In genomic region chr5:30113881-30114760, GRCm38 (mm10) we compare ENCODE assay signal across 8 mouse cellular contexts. TPM values are rescaled to one million over a fixed set of nuclear protein-coding genes. Genes with fewer than 3 reads are reported as not detected.
DNase-seq lines count a peak whose midpoint lies in the region; ATAC-seq and TF ChIP-seq lines count a peak whose summit lies in the region.

No protein-coding gene starts in this region.

- H3K4me1 ChIP-seq in forebrain, embryonic 12.5 days, result peaks cover 43% of the 10 kb centered on the region
- peaks cover 14% of the 10 kb centered on the region; the same call in 1 of the 2 replicates for H3K4me1 ChIP-seq in heart, postnatal 0 days (ENCODE audit: control insufficient read depth, insufficient read depth)
- H3K4me1 ChIP-seq in lung, embryonic 15.5 days, result peaks cover 31% of the 10 kb centered on the region

- no peaks in the 10 kb centered on the region for H3K9me3 ChIP-seq in forebrain, embryonic 12.5 days
- no peaks in the 10 kb centered on the region for H3K9me3 ChIP-seq in heart, postnatal 0 days (replicated peaks; ENCODE audit: control insufficient read depth, low read length)
- no peaks in the 10 kb centered on the region for H3K9me3 ChIP-seq in lung, embryonic 15.5 days

- peaks cover 8% of the 10 kb centered on the region for H3K27me3 ChIP-seq in C2C12 (ENCODE audit: control insufficient read depth, insufficient read depth, insufficient read length)
- peaks cover 41% of the 10 kb centered on the region for H3K27me3 ChIP-seq in forebrain, embryonic 12.5 days
- peaks cover 53% of the 10 kb centered on the region for H3K27me3 ChIP-seq in heart, postnatal 0 days (ENCODE audit: control insufficient read depth, insufficient read depth, low read length)
- peaks cover 71% of the 10 kb centered on the region for H3K27me3 ChIP-seq in lung, embryonic 15.5 days

- peak; percentile 65 for TF ChIP-seq CTCF in C2C12 (IDR thresholded peaks at IDR 0.05; ENCODE audit: control insufficient read depth, insufficient read depth, insufficient read length)
- peak; percentile 58 for TF ChIP-seq CTCF in heart, postnatal 0 days (IDR thresholded peaks at IDR 0.05; ENCODE audit: low read depth)

- no peaks in the 10 kb centered on the region for H3K79me3 ChIP-seq in C2C12 (ENCODE audit: low read depth)

- H3ac ChIP-seq in C2C12 (ENCODE audit: control insufficient read depth, insufficient read length, low read depth), result no peak overlapping the region

- peaks cover 4% of the 10 kb centered on the region for H3K36me3 ChIP-seq in C2C12 (ENCODE audit: control insufficient read depth, insufficient read depth)
- peaks cover 55% of the 10 kb centered on the region for H3K36me3 ChIP-seq in forebrain, embryonic 12.5 days (replicated peaks)
- peaks cover 24% of the 10 kb centered on the region for H3K36me3 ChIP-seq in heart, postnatal 0 days (replicated peaks; ENCODE audit: control insufficient read depth, insufficient read depth, low read length)
- peaks cover 9% of the 10 kb centered on the region; the same call in 1 of the 2 replicates for H3K36me3 ChIP-seq in lung, embryonic 15.5 days

- DNase-seq in adrenal gland, postnatal 4 days (ENCODE audit: low spot score in 2 of 2), result peak; percentile 41 to 54
- peak; percentile 65 for DNase-seq in heart, postnatal 0 days (ENCODE audit: low spot score)
- DNase-seq in kidney, postnatal 4 days, result peak; percentile 89 to 92
- DNase-seq in ovary, postnatal 14 days (ENCODE audit: low spot score), result peak; percentile 61
- DNase-seq in thymus, postnatal 25 days, result peak; percentile 86

- H3K27ac ChIP-seq in forebrain, embryonic 12.5 days, result no peak overlapping the region
- H3K27ac ChIP-seq in heart, postnatal 0 days (ENCODE audit: low read depth), result no peak overlapping the region
- no peak overlapping the region for H3K27ac ChIP-seq in lung, embryonic 15.5 days

- peak overlapping the region; percentile 74 for H3K4me2 ChIP-seq in forebrain, embryonic 12.5 days
- H3K4me2 ChIP-seq in heart, postnatal 0 days (ENCODE audit: low read depth, low read length), result peak overlapping the region; percentile 83
- H3K4me2 ChIP-seq in lung, embryonic 15.5 days, result peak overlapping the region; percentile 98

- WGBS in forebrain, embryonic 12.5 days, result 1% methylated on average over 103 of the region's 103 CpGs
- WGBS in heart, postnatal 0 days, result under 1% methylated on average over 87 of the region's 103 CpGs
- WGBS in lung, embryonic 15.5 days, result under 1% methylated on average over 93 of the region's 103 CpGs

- H3K4me3 ChIP-seq in C2C12 (ENCODE audit: insufficient read depth, poor library complexity, severe bottlenecking), result no peak overlapping the region
- H3K4me3 ChIP-seq in forebrain, embryonic 12.5 days (replicated peaks), result peak overlapping the region; percentile 46
- peak overlapping the region; percentile 50 for H3K4me3 ChIP-seq in heart, postnatal 0 days (ENCODE audit: low read depth, low read length)
- H3K4me3 ChIP-seq in lung, embryonic 15.5 days, result peak overlapping the region; percentile 60

- H3K9ac ChIP-seq in forebrain, embryonic 12.5 days, result peak overlapping the region; percentile 57
- H3K9ac ChIP-seq in heart, postnatal 0 days (replicated peaks; ENCODE audit: low read depth, low read length), result peak overlapping the region; percentile 42; the same call in 1 of the 2 replicates
- H3K9ac ChIP-seq in lung, embryonic 15.5 days, result peak overlapping the region; percentile 47

- TF ChIP-seq EP300 in heart, postnatal 0 days (IDR thresholded peaks at IDR 0.05; ENCODE audit: low read depth), result no peak

- ATAC-seq in forebrain, embryonic 12.5 days (ENCODE audit: low FRiP score), result peak; percentile 80
- peak; percentile 83 for ATAC-seq in heart, postnatal 0 days (ENCODE audit: insufficient read depth, low read depth)
- ATAC-seq in lung, embryonic 15.5 days (ENCODE audit: borderline replicate concordance, extremely low read depth, low FRiP score, low TSS enrichment), result peak; percentile 84

- H3K79me2 ChIP-seq in C2C12 (ENCODE audit: control insufficient read depth, insufficient read depth), result no peaks in the 10 kb centered on the region

TF ChIP-seq in C2C12, 6 proteins besides CTCF, POLR2A, EP300 and RAD21:
- TF ChIP-seq MAX (IDR thresholded peaks at IDR 0.05) (no peak), MYOG (IDR thresholded peaks at IDR 0.05; ENCODE audit: control insufficient read depth, extremely low read depth, insufficient read length) (no peak), FOSL1 (IDR thresholded peaks at IDR 0.05; ENCODE audit: insufficient read depth, low read length, poor library complexity, severe bottlenecking) (no peak), MYOD1 (IDR thresholded peaks at IDR 0.05; ENCODE audit: control insufficient read depth, insufficient read length, low read depth) (no peak), USF1 (IDR thresholded peaks at IDR 0.05; ENCODE audit: low read depth) (no peak), CEBPB (IDR thresholded peaks at IDR 0.05; ENCODE audit: low read depth) (no peak)

RNA-seq across cellular contexts. Expression of gene 3110082J24Rik, which starts 8.2 kb away (rescaled TPM):
- polyA plus RNA-seq in C2C12 (2012; fragmentation: generic; extraction: Trizol), result 0.14 TPM
- not detected for total RNA-seq in adrenal gland, postnatal 4 days (2021)
- 8.0 and 8.3 TPM in 2 replicates for polyA plus RNA-seq in forebrain, embryonic 12.5 days (2016; fragmentation: Nextera tagmentation; extraction: Ambion mirVana)
- total RNA-seq in heart, postnatal 0 days (2014; rRNA removed; ENCODE audit: low replicate concordance), result not detected in 2 replicates
- not detected in 2 replicates for polyA plus RNA-seq in heart, postnatal 0 days (2015; fragmentation: Nextera tagmentation; extraction: Ambion mirVana)
- polyA plus RNA-seq in lung, embryonic 15.5 days (2015; fragmentation: Nextera tagmentation; extraction: Ambion mirVana), result not detected in 2 replicates

RNA-seq across cellular contexts. Expression of gene Garem2, which starts 9.2 kb away (rescaled TPM):
- 0.33 TPM for polyA plus RNA-seq in C2C12 (2012; fragmentation: generic; extraction: Trizol)
- total RNA-seq in adrenal gland, postnatal 4 days (2021), result under 1 TPM; 0.08 to 0.23 TPM
- 22.5 and 24.7 TPM in 2 replicates for polyA plus RNA-seq in forebrain, embryonic 12.5 days (2016; fragmentation: Nextera tagmentation; extraction: Ambion mirVana)
- total RNA-seq in heart, postnatal 0 days (2014; rRNA removed; ENCODE audit: low replicate concordance), result 0.70 TPM in 1 of 2 replicates, not detected in the other
- polyA plus RNA-seq in heart, postnatal 0 days (2015; fragmentation: Nextera tagmentation; extraction: Ambion mirVana), result 0.12 and 0.14 TPM in 2 replicates
- 0.22 and 0.25 TPM in 2 replicates for polyA plus RNA-seq in lung, embryonic 15.5 days (2015; fragmentation: Nextera tagmentation; extraction: Ambion mirVana)

RNA-seq across cellular contexts. Expression of gene Tyms, which starts 40.7 kb away (rescaled TPM):
- polyA plus RNA-seq in C2C12 (2012; fragmentation: generic; extraction: Trizol), result 141 TPM
- 10 to 100 TPM; 67.7 to 73.3 TPM for total RNA-seq in adrenal gland, postnatal 4 days (2021)
- 237 and 241 TPM in 2 replicates for polyA plus RNA-seq in forebrain, embryonic 12.5 days (2016; fragmentation: Nextera tagmentation; extraction: Ambion mirVana)
- total RNA-seq in heart, postnatal 0 days (2014; rRNA removed; ENCODE audit: low replicate concordance), result 14.7 and 27.6 TPM in 2 replicates
- polyA plus RNA-seq in heart, postnatal 0 days (2015; fragmentation: Nextera tagmentation; extraction: Ambion mirVana), result 48.1 and 50.0 TPM in 2 replicates
- 325 and 342 TPM in 2 replicates for polyA plus RNA-seq in lung, embryonic 15.5 days (2015; fragmentation: Nextera tagmentation; extraction: Ambion mirVana)

RNA-seq across cellular contexts. Expression of gene Hadha, which starts 40.8 kb away (rescaled TPM):
- polyA plus RNA-seq in C2C12 (2012; fragmentation: generic; extraction: Trizol), result 65.9 TPM
- total RNA-seq in adrenal gland, postnatal 4 days (2021), result 100 to 1,000 TPM; 374 to 422 TPM
- 86.8 and 94.8 TPM in 2 replicates for polyA plus RNA-seq in forebrain, embryonic 12.5 days (2016; fragmentation: Nextera tagmentation; extraction: Ambion mirVana)
- total RNA-seq in heart, postnatal 0 days (2014; rRNA removed; ENCODE audit: low replicate concordance), result 368 and 497 TPM in 2 replicates
- 722 and 748 TPM in 2 replicates for polyA plus RNA-seq in heart, postnatal 0 days (2015; fragmentation: Nextera tagmentation; extraction: Ambion mirVana)
- 143 TPM in 2 replicates for polyA plus RNA-seq in lung, embryonic 15.5 days (2015; fragmentation: Nextera tagmentation; extraction: Ambion mirVana)

RNA-seq across cellular contexts. Expression of gene Hadhb, which starts 40.9 kb away (rescaled TPM):
- 43.2 TPM for polyA plus RNA-seq in C2C12 (2012; fragmentation: generic; extraction: Trizol)
- total RNA-seq in adrenal gland, postnatal 4 days (2021), result 100 to 1,000 TPM; 407 to 479 TPM
- 84.0 and 88.9 TPM in 2 replicates for polyA plus RNA-seq in forebrain, embryonic 12.5 days (2016; fragmentation: Nextera tagmentation; extraction: Ambion mirVana)
- total RNA-seq in heart, postnatal 0 days (2014; rRNA removed; ENCODE audit: low replicate concordance), result 669 and 1,098 TPM in 2 replicates
- 1,207 and 1,270 TPM in 2 replicates for polyA plus RNA-seq in heart, postnatal 0 days (2015; fragmentation: Nextera tagmentation; extraction: Ambion mirVana)
- 128 and 138 TPM in 2 replicates for polyA plus RNA-seq in lung, embryonic 15.5 days (2015; fragmentation: Nextera tagmentation; extraction: Ambion mirVana)

Comparison
In these comparisons a context has a peak if more than half of its experiments do, and no peak if none do; other contexts are left out.
1. RNA of gene Garem2, which starts 9.2 kb away (polyA plus RNA-seq): 22.5 to 24.7 TPM in forebrain, embryonic 12.5 days; 0.33 TPM in C2C12 (single experiment), 0.22 to 0.25 TPM in lung, embryonic 15.5 days and 0.12 to 0.14 TPM in heart, postnatal 0 days; every median in the first group is over 10 times any median in the second.
2. Peak in every context shown above with its lines, with median percentiles within 50 percentile points of each other: DNase-seq, ATAC-seq, H3K4me2 ChIP-seq and H3K9ac ChIP-seq.